Mouse (Mus musculus): ENCODE results near the gene Gm9639. TPM values are rescaled to one million over a fixed set of nuclear protein-coding genes. Genes with fewer than 3 reads are reported as not detected.
"Not testable (repeated sequence)": the region's sequence is repeated elsewhere in the genome, so short reads cannot be mapped to it uniquely, and the experiment has no call there.

Gm9639 gene
- polyA plus RNA-seq, 1 experiment from 2014 or later, result not detected

- 75% methylated on average over 1 of the region's 1 CpGs for WGBS
- H3K27ac ChIP-seq, result not testable (repeated sequence)
These were observed 44.2 kb downstream of the Gm9639 start for GRCm38 (mm10) chr10:77750686-77751085.

More at GRCm38 (mm10) chr10:77750686-77751085, 44.2 kb downstream of the Gm9639 start:
- H3K36me3 ChIP-seq; H3K27me3 ChIP-seq; H3K4me2 ChIP-seq; ATAC-seq (ENCODE audit: insufficient number of reproducible peaks, low FRiP score, low TSS enrichment, low read depth); H3K9ac ChIP-seq; H3K4me1 ChIP-seq; H3K4me3 ChIP-seq; H3K9me3 ChIP-seq: not testable (repeated sequence)

Other genes with a start within 250 kb of the Gm9639 start
- gene Pttg1ip, start 213.4 kb downstream of the Gm9639 start, polyA plus RNA-seq (2015; fragmentation: Nextera tagmentation; extraction: Ambion mirVana), result 145 and 158 TPM in 2 replicates
- gene Sumo3, start 189.0 kb downstream of the Gm9639 start, polyA plus RNA-seq (2015; fragmentation: Nextera tagmentation; extraction: Ambion mirVana), result 343 and 347 TPM in 2 replicates
- gene Gm49325, start 188.9 kb downstream of the Gm9639 start, polyA plus RNA-seq (2015; fragmentation: Nextera tagmentation; extraction: Ambion mirVana), result 1.3 and 1.8 TPM in 2 replicates
- gene Ube2g2, start 172.8 kb downstream of the Gm9639 start, polyA plus RNA-seq (2015; fragmentation: Nextera tagmentation; extraction: Ambion mirVana), result 99.8 and 127 TPM in 2 replicates
- gene Tspear, start 108.5 kb downstream of the Gm9639 start, polyA plus RNA-seq (2015; fragmentation: Nextera tagmentation; extraction: Ambion mirVana), result 2.1 and 2.8 TPM in 2 replicates
- gene Gm19402, start 104.3 kb downstream of the Gm9639 start, polyA plus RNA-seq (2015; fragmentation: Nextera tagmentation; extraction: Ambion mirVana), result not detected in 2 replicates
- not detected in 2 replicates for gene Gm9508, start 97.8 kb downstream of the Gm9639 start, polyA plus RNA-seq (2015; fragmentation: Nextera tagmentation; extraction: Ambion mirVana)
- not detected in 2 replicates for gene Gm10272, start 88.5 kb downstream of the Gm9639 start, polyA plus RNA-seq (2015; fragmentation: Nextera tagmentation; extraction: Ambion mirVana)
- 1.2 and 1.4 TPM in 2 replicates for gene Gm10024, start 83.6 kb downstream of the Gm9639 start, polyA plus RNA-seq (2015; fragmentation: Nextera tagmentation; extraction: Ambion mirVana)
- gene Gm10142, start 79.3 kb downstream of the Gm9639 start, polyA plus RNA-seq (2015; fragmentation: Nextera tagmentation; extraction: Ambion mirVana), result not detected in 2 replicates
- 0.29 TPM in 1 of 2 replicates, not detected in the other for gene Krtap12-1, start 74.5 kb downstream of the Gm9639 start, polyA plus RNA-seq (2015; fragmentation: Nextera tagmentation; extraction: Ambion mirVana)
- gene Gm10100, start 68.6 kb downstream of the Gm9639 start, polyA plus RNA-seq (2015; fragmentation: Nextera tagmentation; extraction: Ambion mirVana), result not detected in 2 replicates
- not detected in 2 replicates for gene Gm18596, start 52.4 kb downstream of the Gm9639 start, polyA plus RNA-seq (2015; fragmentation: Nextera tagmentation; extraction: Ambion mirVana)
- not detected in 2 replicates for gene Gm9736, start 43.7 kb downstream of the Gm9639 start, polyA plus RNA-seq (2015; fragmentation: Nextera tagmentation; extraction: Ambion mirVana)
- gene Gm3233, start 35.4 kb downstream of the Gm9639 start, polyA plus RNA-seq (2015; fragmentation: Nextera tagmentation; extraction: Ambion mirVana), result not detected in 2 replicates
- not detected in 2 replicates for gene Gm3238, start 23.8 kb downstream of the Gm9639 start, polyA plus RNA-seq (2015; fragmentation: Nextera tagmentation; extraction: Ambion mirVana)
- not detected in 2 replicates for gene Gm7138, start 18.1 kb downstream of the Gm9639 start, polyA plus RNA-seq (2015; fragmentation: Nextera tagmentation; extraction: Ambion mirVana)
- gene Gm3250, start 12.5 kb downstream of the Gm9639 start, polyA plus RNA-seq (2015; fragmentation: Nextera tagmentation; extraction: Ambion mirVana), result not detected in 2 replicates
- not detected in 2 replicates for gene Gm7137, start 6.9 kb downstream of the Gm9639 start, polyA plus RNA-seq (2015; fragmentation: Nextera tagmentation; extraction: Ambion mirVana)
- gene Gm19668, start 4.1 kb upstream of the Gm9639 start, polyA plus RNA-seq (2015; fragmentation: Nextera tagmentation; extraction: Ambion mirVana), result not detected in 2 replicates
- gene Gm9507, start 16.8 kb upstream of the Gm9639 start, polyA plus RNA-seq (2015; fragmentation: Nextera tagmentation; extraction: Ambion mirVana), result not detected in 2 replicates
- not detected in 2 replicates for gene Gm2696, start 19.6 kb upstream of the Gm9639 start, polyA plus RNA-seq (2015; fragmentation: Nextera tagmentation; extraction: Ambion mirVana)
- gene Krtap10-4, start 32.0 kb upstream of the Gm9639 start, polyA plus RNA-seq (2015; fragmentation: Nextera tagmentation; extraction: Ambion mirVana), result not detected in 2 replicates
- gene Krtap10-10, start 40.9 kb upstream of the Gm9639 start, polyA plus RNA-seq (2015; fragmentation: Nextera tagmentation; extraction: Ambion mirVana), result 0.17 TPM in 1 of 2 replicates, not detected in the other
- gene Gm36176, start 51.7 kb upstream of the Gm9639 start, polyA plus RNA-seq (2015; fragmentation: Nextera tagmentation; extraction: Ambion mirVana), result not detected in 2 replicates
- not detected in 2 replicates for gene Gm10318, start 57.8 kb upstream of the Gm9639 start, polyA plus RNA-seq (2015; fragmentation: Nextera tagmentation; extraction: Ambion mirVana)
- gene Gm3285, start 66.9 kb upstream of the Gm9639 start, polyA plus RNA-seq (2015; fragmentation: Nextera tagmentation; extraction: Ambion mirVana), result not detected in 2 replicates
- 3.8 and 4.0 TPM in 2 replicates for gene Lrrc3, start 107.5 kb upstream of the Gm9639 start, polyA plus RNA-seq (2015; fragmentation: Nextera tagmentation; extraction: Ambion mirVana)
- gene Trpm2, start 175.5 kb upstream of the Gm9639 start, polyA plus RNA-seq (2015; fragmentation: Nextera tagmentation; extraction: Ambion mirVana), result 0.50 and 0.51 TPM in 2 replicates
- 23.7 and 24.2 TPM in 2 replicates for gene 1810043G02Rik, start 183.4 kb upstream of the Gm9639 start, polyA plus RNA-seq (2015; fragmentation: Nextera tagmentation; extraction: Ambion mirVana)
- 164 and 168 TPM in 2 replicates for gene Pfkl, start 215.0 kb upstream of the Gm9639 start, polyA plus RNA-seq (2015; fragmentation: Nextera tagmentation; extraction: Ambion mirVana)
- 0.58 TPM in 2 replicates for gene Dnmt3l, start 246.9 kb upstream of the Gm9639 start, polyA plus RNA-seq (2015; fragmentation: Nextera tagmentation; extraction: Ambion mirVana)
- gene Aire, start 248.5 kb upstream of the Gm9639 start, polyA plus RNA-seq (2015; fragmentation: Nextera tagmentation; extraction: Ambion mirVana), result 0.28 and 0.29 TPM in 2 replicates